Mouse (Mus musculus): ENCODE results near the gene Gale.

Gale gene

GRCm38 (mm10) chr4:136016059-136016602 is 52.6 kb downstream of the Gale start:
- no peak for DNase-seq (ENCODE audit: low read depth, low spot score)
